Mouse (Mus musculus) monocyte, adult 2 months (primary cell): ENCODE results near the gene Dhx16.

Source experiments
- DNase-seq, 2 experiments: peaks; one replicate each; pipeline ENCODE4 v3.0.0; 2022; ENCODE audit warnings: low spot score in 2 of 2, low read depth in 1 of 2

Gene Dhx16

GRCm38 (mm10) chr17:35859371-35859770, 20.2 kb upstream of the Dhx16 start:
- no peak for DNase-seq

- DNase-seq, result no peak
Observed at GRCm38 (mm10) chr17:35859835-35860234, 19.8 kb upstream of the Dhx16 start.

GRCm38 (mm10) chr17:35860831-35861197, 18.8 kb upstream of the Dhx16 start:
- no peak for DNase-seq

- DNase-seq, result peak; percentile 65 to 83
Observed at GRCm38 (mm10) chr17:35861198-35861857, 18.3 kb upstream of the Dhx16 start, which contains the start of gene Nrm. TSS of gene Nrm (plus strand) at chr17:35861318.

GRCm38 (mm10) chr17:35864832-35865353, 14.7 kb upstream of the Dhx16 start:
- DNase-seq, result no peak

GRCm38 (mm10) chr17:35865481-35866280, 13.9 kb upstream of the Dhx16 start, which contains the start of gene Ppp1r18:
TSS of gene Ppp1r18 (plus strand) at chr17:35865593.
- no peak for DNase-seq

- no peak for DNase-seq
Observed at GRCm38 (mm10) chr17:35866281-35866831, 13.3 kb upstream of the Dhx16 start.

- peak in 1 of 2 experiments; percentile 29 for DNase-seq
Observed at GRCm38 (mm10) chr17:35866911-35867890, 12.4 kb upstream of the Dhx16 start.

GRCm38 (mm10) chr17:35868165-35868820, 11.3 kb upstream of the Dhx16 start:
- DNase-seq, result no peak

GRCm38 (mm10) chr17:35868961-35869345, 10.7 kb upstream of the Dhx16 start:
- no peak for DNase-seq

GRCm38 (mm10) chr17:35869346-35870067, 10.1 kb upstream of the Dhx16 start:
- no peak for DNase-seq

- peak; percentile 68 to 73 for DNase-seq
Observed at GRCm38 (mm10) chr17:35870151-35870883, 9.3 kb upstream of the Dhx16 start.

GRCm38 (mm10) chr17:35870884-35871696, 8.5 kb upstream of the Dhx16 start:
- DNase-seq, result peak in 1 of 2 experiments; percentile 51

- peak; percentile 61 to 76 for DNase-seq
Observed at GRCm38 (mm10) chr17:35873774-35874519, 5.7 kb upstream of the Dhx16 start.

GRCm38 (mm10) chr17:35874721-35875120, 4.9 kb upstream of the Dhx16 start:
- no peak for DNase-seq

- no peak for DNase-seq
Observed at GRCm38 (mm10) chr17:35882924-35883323, 3.3 kb downstream of the Dhx16 start.

- DNase-seq, result no peak
Observed at GRCm38 (mm10) chr17:35883777-35884176, 4.2 kb downstream of the Dhx16 start.
